Mouse (Mus musculus): ENCODE results near the gene Zbtb17. TPM values are rescaled to one million over a fixed set of nuclear protein-coding genes. Genes with fewer than 3 reads are reported as not detected.

Zbtb17 gene
- polyA plus RNA-seq, 1 experiment from 2014 or later: 49.7 TPM

- Histone ChIP-seq H3K4me2 (no peak overlapping the region), H3K27me3 (replicated peaks) (no peaks in the 10 kb centered on the region), H3K9ac (no peak overlapping the region), H3K27ac (no peak overlapping the region), H3K36me3 (replicated peaks) (peaks cover 2% of the 10 kb centered on the region), H3K4me1 (peaks cover 16% of the 10 kb centered on the region; the same call in 1 of the 2 replicates), H3K9me3 (no peaks in the 10 kb centered on the region), H3K4me3 (no peak overlapping the region)
- WGBS: 62% methylated on average over 12 of the region's 12 CpGs
- ATAC-seq (replicated peaks): no peak
These were observed 69.8 kb downstream of the Zbtb17 start for GRCm38 (mm10) chr4:141514179-141514641.

Other genes with a start within 250 kb of the Zbtb17 start
- 8.7 and 9.9 TPM in 2 replicates for gene Rsg1, start 230.7 kb upstream of the Zbtb17 start, polyA plus RNA-seq (2015; fragmentation: Nextera tagmentation; extraction: Ambion mirVana)
- gene Arhgef19, start 205.2 kb upstream of the Zbtb17 start, polyA plus RNA-seq (2015; fragmentation: Nextera tagmentation; extraction: Ambion mirVana): 1.0 and 1.7 TPM in 2 replicates
- gene Epha2, start 143.4 kb upstream of the Zbtb17 start, polyA plus RNA-seq (2015; fragmentation: Nextera tagmentation; extraction: Ambion mirVana): 1.6 and 1.7 TPM in 2 replicates
- gene Fam131c, start 76.4 kb upstream of the Zbtb17 start, polyA plus RNA-seq (2015; fragmentation: Nextera tagmentation; extraction: Ambion mirVana): 42.0 and 44.3 TPM in 2 replicates
- 0.06 TPM in 1 of 2 replicates, not detected in the other for gene Clcnka, start 45.9 kb upstream of the Zbtb17 start, polyA plus RNA-seq (2015; fragmentation: Nextera tagmentation; extraction: Ambion mirVana)
- not detected in 2 replicates for gene Clcnkb, start 28.6 kb upstream of the Zbtb17 start, polyA plus RNA-seq (2015; fragmentation: Nextera tagmentation; extraction: Ambion mirVana)
- 0.14 TPM in 1 of 2 replicates, not detected in the other for gene Hspb7, start 23.9 kb upstream of the Zbtb17 start, polyA plus RNA-seq (2015; fragmentation: Nextera tagmentation; extraction: Ambion mirVana)
- gene Srarp, start 8.5 kb upstream of the Zbtb17 start, polyA plus RNA-seq (2015; fragmentation: Nextera tagmentation; extraction: Ambion mirVana): 0.32 and 0.50 TPM in 2 replicates
- 19.4 and 20.0 TPM in 2 replicates for gene Spen, start 93.9 kb downstream of the Zbtb17 start, polyA plus RNA-seq (2015; fragmentation: Nextera tagmentation; extraction: Ambion mirVana)
- gene Fblim1, start 161.4 kb downstream of the Zbtb17 start, polyA plus RNA-seq (2015; fragmentation: Nextera tagmentation; extraction: Ambion mirVana): 35.2 and 41.0 TPM in 2 replicates
- 0.32 and 0.65 TPM in 2 replicates for gene Tmem82, start 174.0 kb downstream of the Zbtb17 start, polyA plus RNA-seq (2015; fragmentation: Nextera tagmentation; extraction: Ambion mirVana)
- 0.26 and 0.61 TPM in 2 replicates for gene Slc25a34, start 179.2 kb downstream of the Zbtb17 start, polyA plus RNA-seq (2015; fragmentation: Nextera tagmentation; extraction: Ambion mirVana)
- gene Plekhm2, start 220.2 kb downstream of the Zbtb17 start, polyA plus RNA-seq (2015; fragmentation: Nextera tagmentation; extraction: Ambion mirVana): 9.7 and 10.7 TPM in 2 replicates
- gene Rsc1a1, start 240.9 kb downstream of the Zbtb17 start, polyA plus RNA-seq (2015; fragmentation: Nextera tagmentation; extraction: Ambion mirVana): 0.49 and 0.53 TPM in 2 replicates

Measured in midbrain, embryonic 15.5 days (tissue).